Mouse (Mus musculus) neural tube, embryonic 11.5 days (tissue): Measurements from ENCODE around the gene Capn2. TPM values are rescaled to one million over a fixed set of nuclear protein-coding genes. Genes with fewer than 3 reads are reported as not detected.

Experiments
- ATAC-seq: fragments of 200-750 bp; cut with Nextera tagmentation; 2 replicates; pipeline ENCODE4 v1.8.0; 2017; ENCODE audit warnings: moderate number of reproducible peaks, mild to moderate bottlenecking, moderate TSS enrichment, moderate library complexity; ENCODE audit not compliant: insufficient read depth, low FRiP score, low TSS enrichment
- DNase-seq: peaks from one replicate; pipeline ENCODE4 v3.0.0-alpha.2; 2015; ENCODE audit warnings: low spot score
- H3K27ac ChIP-seq: fragments of 300-500 bp; sonication (generic); 2 replicates; pipeline ENCODE4 v1.5.1; 2014; ENCODE audit warnings: low read depth, mild to moderate bottlenecking, low read length
- H3K27me3 ChIP-seq: fragments of 300-500 bp; sonication (generic); 2 replicates; pipeline ENCODE4 v1.6.1; 2014; ENCODE audit warnings: mild to moderate bottlenecking, low read length, mixed read lengths; ENCODE audit not compliant: control insufficient read depth, insufficient read depth
- H3K36me3 ChIP-seq: fragments of 300-500 bp; sonication (generic); 2 replicates; pipeline ENCODE4 v1.6.1; 2014; ENCODE audit warnings: mild to moderate bottlenecking, low read length, moderate library complexity, mixed read lengths; ENCODE audit not compliant: control insufficient read depth, insufficient read depth
- H3K4me1 ChIP-seq: fragments of 300-500 bp; sonication (generic); 2 replicates; pipeline ENCODE4 v1.6.1; 2014; ENCODE audit warnings: low read length, mixed read lengths; ENCODE audit not compliant: control insufficient read depth, insufficient read depth
- H3K4me2 ChIP-seq: fragments of 300-500 bp; sonication (generic); 2 replicates; pipeline ENCODE4 v1.6.1; 2014; ENCODE audit warnings: low read depth, mild to moderate bottlenecking, moderate library complexity
- H3K4me3 ChIP-seq: fragments of 300-500 bp; sonication (generic); 2 replicates; pipeline ENCODE4 v1.5.1; 2014; ENCODE audit warnings: low read depth, low read length
- H3K9ac ChIP-seq: fragments of 300-500 bp; sonication (generic); 2 replicates; pipeline ENCODE4 v1.6.1; 2014; ENCODE audit warnings: mild to moderate bottlenecking, low read length
- H3K9me3 ChIP-seq: fragments of 300-500 bp; sonication (generic); 2 replicates; pipeline ENCODE4 v1.6.1; 2016; ENCODE audit warnings: low read length; ENCODE audit not compliant: control insufficient read depth
- WGBS: fragments of 180-500 bp; shearing (Covaris S2); extraction: QIAGEN DNeasy Blood & Tissue Kit; methylation state at CpG from one replicate; pipeline ENCODE4 v1.1.7; 2014; 5-methylcytosine and 5-hydroxymethylcytosine counted together
- polyA plus RNA-seq: library from polyadenylated mRNA; unstranded; fragments of >200 nt; fragmentation: Nextera tagmentation; extraction: Ambion mirVana; gene quantifications from 2 replicates; pipeline ENCODE4 v1.2.1, GENCODE M21; 2014

Capn2 gene
- polyA plus RNA-seq, 1 experiment from 2014 or later = 90.8 TPM

DNA sequence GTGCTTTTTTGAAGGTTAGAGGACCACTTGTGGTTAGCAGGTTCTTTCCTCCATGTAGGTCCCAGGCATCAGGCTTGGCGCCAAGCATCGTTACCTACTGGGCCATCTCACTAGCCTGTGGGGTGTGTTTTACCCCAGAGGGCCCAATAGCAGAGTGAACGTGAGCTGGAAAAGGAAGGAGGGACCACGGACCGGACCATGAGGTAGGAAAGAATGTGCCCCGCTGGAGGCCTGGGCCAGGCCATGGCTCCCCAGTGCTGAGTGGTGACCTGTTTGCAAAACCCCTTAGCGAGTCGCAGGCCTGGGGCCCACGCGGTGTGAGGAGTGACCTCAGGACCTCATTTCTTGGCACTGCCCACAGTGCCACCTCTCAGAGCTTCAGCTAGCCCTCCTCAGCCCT is 28.9 kb downstream of the Capn2 start:
- no peaks in the 10 kb centered on the region for H3K9me3 ChIP-seq
- ATAC-seq = no peak
- no peak overlapping the region for H3K4me2 ChIP-seq
- no peak overlapping the region for H3K4me3 ChIP-seq
- 93% methylated on average over 10 of the region's 10 CpGs for WGBS
- H3K4me1 ChIP-seq = no peaks in the 10 kb centered on the region
- H3K27ac ChIP-seq = no peak overlapping the region
- H3K36me3 ChIP-seq = peaks cover 8% of the 10 kb centered on the region
- no peak overlapping the region for H3K9ac ChIP-seq
- H3K27me3 ChIP-seq = no peaks in the 10 kb centered on the region
- DNase-seq = no peak

DNA sequence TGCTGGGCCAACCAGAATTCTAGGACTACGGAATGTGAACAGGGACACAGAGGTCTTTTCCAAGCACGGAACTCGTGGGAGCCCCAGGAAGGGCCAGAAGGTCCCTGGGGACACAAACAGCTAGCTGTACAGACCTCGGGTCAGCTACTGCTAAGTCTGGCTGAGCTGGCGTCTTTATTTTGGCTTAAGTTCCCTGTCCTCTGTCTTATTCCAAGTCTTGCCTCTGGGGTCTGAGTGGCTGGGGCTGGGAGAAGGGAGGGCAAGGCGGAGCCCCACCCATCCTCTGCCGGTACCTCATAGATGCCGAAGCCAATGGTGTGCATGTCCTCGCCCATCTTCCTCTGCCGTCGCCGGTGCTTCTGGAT is 33.5 kb downstream of the Capn2 start:
- H3K4me2 ChIP-seq = no peak overlapping the region
- no peaks in the 10 kb centered on the region for H3K9me3 ChIP-seq
- peaks cover 11% of the 10 kb centered on the region for H3K36me3 ChIP-seq
- H3K9ac ChIP-seq = no peak overlapping the region
- H3K4me3 ChIP-seq = no peak overlapping the region
- no peaks in the 10 kb centered on the region for H3K4me1 ChIP-seq
- 92% methylated on average over 12 of the region's 12 CpGs for WGBS
- ATAC-seq (no peak), DNase-seq (no peak)
- no peak overlapping the region for H3K27ac ChIP-seq
- no peaks in the 10 kb centered on the region for H3K27me3 ChIP-seq

DNA sequence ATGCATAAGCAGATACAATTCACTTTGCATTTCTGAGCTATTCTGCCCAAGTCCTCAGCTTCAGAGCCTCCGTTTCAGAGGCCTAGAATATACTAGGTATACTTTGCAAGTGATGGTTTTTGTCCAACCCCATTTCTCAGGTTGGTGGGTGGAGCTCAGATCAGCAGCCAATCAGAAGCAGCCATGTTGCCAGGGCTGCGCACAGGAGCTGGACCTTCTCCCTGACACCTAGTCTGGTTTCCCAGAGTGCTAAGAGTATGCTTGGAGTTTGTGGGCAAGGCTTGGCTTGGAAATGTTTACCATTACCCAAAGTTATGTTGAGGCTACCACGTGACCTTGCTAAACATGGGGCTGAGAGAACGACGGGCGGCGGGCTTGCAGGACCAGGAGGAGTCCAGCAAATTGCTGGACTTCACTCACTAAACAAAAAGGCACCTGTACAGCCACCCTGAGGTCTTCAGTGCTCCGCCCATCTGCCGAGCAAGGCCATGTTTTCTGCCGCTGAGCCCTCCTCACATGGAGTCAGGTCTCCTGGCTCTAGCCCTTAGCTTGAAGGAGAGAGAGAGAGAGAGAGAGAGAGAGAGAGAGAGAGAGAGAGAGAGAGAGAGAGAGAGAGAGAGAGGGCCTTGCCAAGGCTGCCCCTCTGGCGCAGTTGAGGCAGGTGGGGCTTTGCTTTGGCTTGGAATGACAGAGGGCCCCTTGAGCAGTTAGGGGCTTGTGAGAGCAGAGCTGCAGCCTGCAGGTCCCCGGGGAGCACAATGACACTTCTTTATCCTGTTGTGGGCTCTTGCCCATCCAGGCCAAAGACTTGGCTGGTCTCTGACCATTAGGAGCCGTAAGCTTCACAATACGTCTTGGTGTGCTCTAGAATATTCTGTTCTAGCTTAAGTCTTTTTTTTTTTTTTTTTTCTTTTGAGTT is 34.2 kb downstream of the Capn2 start:
- Histone ChIP-seq H3K27me3 (no peaks in the 10 kb centered on the region), H3K4me2 (no peak overlapping the region), H3K27ac (no peak overlapping the region), H3K36me3 (peaks cover 8% of the 10 kb centered on the region), H3K4me3 (no peak overlapping the region), H3K4me1 (no peaks in the 10 kb centered on the region), H3K9me3 (no peaks in the 10 kb centered on the region), H3K9ac (no peak overlapping the region)
- ATAC-seq (no peak), DNase-seq (no peak)
- WGBS = 91% methylated on average over 14 of the region's 14 CpGs

DNA sequence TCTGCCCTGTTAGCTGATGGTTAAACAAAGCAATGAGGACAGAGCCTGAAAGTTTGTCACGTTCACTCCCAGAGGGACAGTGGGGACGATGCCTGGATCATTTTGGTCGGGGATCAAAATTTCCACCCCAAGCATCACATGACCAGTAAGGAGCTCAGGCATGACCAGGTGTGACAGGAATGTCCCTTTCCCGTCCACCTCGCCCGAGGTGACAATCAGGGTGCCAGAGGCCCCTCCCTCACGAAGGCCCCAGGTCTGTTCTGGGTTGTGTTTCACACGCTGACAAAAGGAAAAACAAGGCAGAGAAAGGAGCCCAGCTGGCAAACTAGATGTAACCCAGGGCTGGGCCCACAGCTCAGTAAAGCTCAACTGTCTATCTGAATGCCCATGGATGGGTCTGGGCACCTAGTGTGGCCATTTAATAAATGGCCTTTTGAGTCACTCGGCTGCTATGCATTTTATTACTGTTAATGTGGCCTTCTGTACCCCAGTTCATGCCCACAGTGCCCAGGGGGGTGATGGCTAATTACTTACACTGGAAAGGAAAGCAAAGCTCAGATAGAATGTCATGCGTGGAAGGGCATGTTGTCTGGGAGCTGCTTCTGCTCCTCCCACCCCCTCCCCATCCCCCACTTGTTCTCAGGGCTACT is 35.6 kb downstream of the Capn2 start:
- no peak for ATAC-seq
- Histone ChIP-seq H3K9ac (no peak overlapping the region), H3K4me2 (no peak overlapping the region), H3K27me3 (no peaks in the 10 kb centered on the region), H3K4me3 (no peak overlapping the region), H3K9me3 (no peaks in the 10 kb centered on the region), H3K4me1 (no peaks in the 10 kb centered on the region), H3K36me3 (peaks cover 14% of the 10 kb centered on the region), H3K27ac (no peak overlapping the region)
- no peak for DNase-seq
- 87% methylated on average over 10 of the region's 10 CpGs for WGBS

DNA sequence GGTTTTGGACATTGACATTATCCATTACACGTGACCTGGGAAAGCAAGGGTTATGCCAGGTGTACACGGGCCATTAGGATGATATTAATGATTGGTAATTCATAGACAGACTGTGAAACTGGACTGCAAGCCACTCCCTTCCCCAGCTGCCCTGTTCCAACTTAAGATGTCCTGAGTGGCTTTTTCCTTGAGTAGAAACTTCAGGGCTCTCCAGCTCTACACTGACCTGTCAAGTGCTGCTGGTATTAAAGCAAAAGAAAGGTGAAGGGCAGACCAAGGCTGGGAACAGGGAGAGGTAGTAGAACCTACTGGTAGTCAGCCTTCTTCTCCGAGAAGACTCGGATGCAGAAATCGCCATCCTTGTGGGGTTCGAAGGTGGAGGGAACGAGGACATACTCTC is 36.3 kb downstream of the Capn2 start:
- Histone ChIP-seq H3K36me3 (peaks cover 12% of the 10 kb centered on the region), H3K9me3 (no peaks in the 10 kb centered on the region), H3K4me3 (no peak overlapping the region), H3K27ac (no peak overlapping the region), H3K9ac (no peak overlapping the region), H3K4me1 (no peaks in the 10 kb centered on the region), H3K4me2 (no peak overlapping the region), H3K27me3 (no peaks in the 10 kb centered on the region)
- DNase-seq = no peak
- ATAC-seq = no peak
- 95% methylated on average over 7 of the region's 7 CpGs for WGBS

DNA sequence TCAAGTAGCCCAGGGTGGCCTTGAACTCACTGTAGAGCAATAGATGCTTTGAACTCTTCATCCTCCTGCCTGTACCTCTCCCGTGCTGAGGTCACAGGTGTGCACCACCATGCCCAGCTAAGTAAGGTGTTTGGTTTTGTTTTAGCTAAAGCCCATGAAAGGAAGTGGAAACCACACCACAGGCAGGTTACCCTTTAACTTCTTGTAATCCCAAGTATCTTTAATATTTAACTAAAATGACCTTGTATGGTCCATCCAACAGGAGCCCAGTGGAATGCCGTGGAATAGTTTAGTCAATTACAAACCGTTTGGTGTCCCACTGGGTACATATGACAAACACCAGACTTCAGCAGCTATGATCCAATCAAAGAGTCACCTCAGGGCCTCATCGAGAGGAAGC is 38.5 kb downstream of the Capn2 start:
- ATAC-seq = no peak
- H3K27ac ChIP-seq = no peak overlapping the region
- 88% methylated on average over 4 of the region's 4 CpGs for WGBS
- no peak overlapping the region for H3K4me3 ChIP-seq
- H3K4me2 ChIP-seq = no peak overlapping the region
- no peaks in the 10 kb centered on the region for H3K4me1 ChIP-seq
- peaks cover 11% of the 10 kb centered on the region for H3K36me3 ChIP-seq
- no peak for DNase-seq
- H3K9ac ChIP-seq = no peak overlapping the region
- no peaks in the 10 kb centered on the region for H3K9me3 ChIP-seq
- H3K27me3 ChIP-seq = no peaks in the 10 kb centered on the region

DNA sequence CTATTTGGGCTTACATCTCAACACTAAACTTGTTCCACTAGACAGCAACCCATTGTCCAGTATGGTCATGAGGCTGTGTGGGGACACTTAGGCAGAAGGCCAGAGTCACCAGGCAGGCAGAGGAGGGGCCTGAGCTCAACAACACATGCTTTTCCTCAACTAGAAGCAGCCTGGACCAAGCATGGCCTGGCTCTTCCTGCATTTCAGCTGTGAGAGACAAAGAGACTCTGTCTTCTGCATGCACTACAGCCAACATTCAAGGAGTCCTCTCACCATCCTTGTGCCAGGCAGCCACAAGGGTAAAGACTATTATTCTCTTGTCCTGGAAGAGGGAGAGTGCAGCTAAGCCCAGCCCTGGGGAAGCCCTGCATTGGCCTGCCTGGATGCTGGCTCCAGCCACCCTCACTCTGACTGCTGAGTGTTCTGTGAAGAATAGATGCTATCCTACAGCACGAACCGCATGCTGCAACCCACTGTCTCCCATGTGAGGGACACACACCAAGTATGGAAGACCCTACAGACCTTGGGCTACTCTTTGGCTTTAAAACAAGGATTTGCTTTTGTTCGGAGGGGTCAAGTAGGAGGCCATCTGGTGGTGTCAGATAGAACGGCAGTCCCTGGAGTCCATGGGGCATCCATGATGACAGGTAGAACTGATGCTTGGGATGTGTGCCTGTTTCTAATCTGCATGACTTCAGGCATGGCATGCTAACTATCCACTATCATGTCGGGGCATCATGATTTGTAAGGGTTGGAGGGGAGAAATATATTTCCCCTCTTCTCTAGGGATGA is 42.2 kb downstream of the Capn2 start:
- no peak overlapping the region for H3K27ac ChIP-seq
- no peak overlapping the region for H3K4me3 ChIP-seq
- H3K4me2 ChIP-seq = no peak overlapping the region
- no peak for ATAC-seq
- H3K27me3 ChIP-seq = no peaks in the 10 kb centered on the region
- H3K9me3 ChIP-seq = no peaks in the 10 kb centered on the region
- no peaks in the 10 kb centered on the region for H3K4me1 ChIP-seq
- no peak overlapping the region for H3K9ac ChIP-seq
- peaks cover 11% of the 10 kb centered on the region for H3K36me3 ChIP-seq
- WGBS = 83% methylated on average over 5 of the region's 5 CpGs
- no peak for DNase-seq

DNA sequence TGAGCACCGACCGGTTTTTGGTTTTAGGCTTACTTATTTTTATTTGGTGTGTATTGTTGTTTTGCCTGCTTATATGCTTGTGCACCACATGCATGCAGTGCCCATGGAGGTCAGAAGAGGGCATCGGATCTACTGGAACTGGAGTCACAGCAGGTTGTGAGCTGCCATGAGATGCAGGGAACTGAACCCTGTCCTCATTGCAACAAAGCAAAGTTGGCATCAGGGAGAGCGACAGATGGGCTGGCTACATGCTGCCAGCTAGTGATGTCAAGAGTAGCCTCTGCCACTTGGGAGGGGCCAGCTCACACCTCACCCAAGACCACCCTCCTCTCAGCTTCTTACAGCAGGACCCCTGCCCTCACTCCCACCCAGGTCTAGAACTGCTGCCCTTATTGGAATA is 51.4 kb downstream of the Capn2 start:
- peaks cover 11% of the 10 kb centered on the region for H3K36me3 ChIP-seq
- no peak overlapping the region for H3K27ac ChIP-seq
- 90% methylated on average over 4 of the region's 4 CpGs for WGBS
- ATAC-seq = no peak
- peaks cover 3% of the 10 kb centered on the region; the same call in 1 of the 2 replicates for H3K4me1 ChIP-seq
- H3K27me3 ChIP-seq = no peaks in the 10 kb centered on the region
- no peak overlapping the region for H3K9ac ChIP-seq
- no peak overlapping the region for H3K4me3 ChIP-seq
- DNase-seq = no peak
- no peak overlapping the region for H3K4me2 ChIP-seq
- no peaks in the 10 kb centered on the region for H3K9me3 ChIP-seq
